Mouse (Mus musculus): ENCODE results near the gene 1700022I11Rik.

1700022I11Rik gene

DNA sequence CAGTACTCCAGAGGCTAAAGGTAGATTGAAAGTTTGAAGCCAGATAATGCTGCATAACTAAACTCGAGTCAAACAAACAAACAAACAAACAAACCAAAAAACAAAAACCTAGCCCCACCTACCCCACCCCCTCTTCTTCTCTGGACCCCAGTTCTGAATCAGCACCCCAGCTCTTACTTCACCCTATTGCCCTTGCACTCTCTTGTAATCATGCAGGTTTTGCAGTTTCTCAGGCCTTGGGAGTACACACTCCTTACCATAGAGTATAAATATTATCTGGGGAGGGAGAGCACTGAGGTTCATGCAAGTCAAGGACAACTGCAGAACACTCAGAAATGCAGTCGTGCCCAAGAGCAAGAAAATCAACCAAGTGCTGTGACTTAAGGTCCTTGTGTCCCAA lies 31.9 kb downstream of the 1700022I11Rik start:
- in situ Hi-C loops (cut with MboI), result no loop called here

DNA sequence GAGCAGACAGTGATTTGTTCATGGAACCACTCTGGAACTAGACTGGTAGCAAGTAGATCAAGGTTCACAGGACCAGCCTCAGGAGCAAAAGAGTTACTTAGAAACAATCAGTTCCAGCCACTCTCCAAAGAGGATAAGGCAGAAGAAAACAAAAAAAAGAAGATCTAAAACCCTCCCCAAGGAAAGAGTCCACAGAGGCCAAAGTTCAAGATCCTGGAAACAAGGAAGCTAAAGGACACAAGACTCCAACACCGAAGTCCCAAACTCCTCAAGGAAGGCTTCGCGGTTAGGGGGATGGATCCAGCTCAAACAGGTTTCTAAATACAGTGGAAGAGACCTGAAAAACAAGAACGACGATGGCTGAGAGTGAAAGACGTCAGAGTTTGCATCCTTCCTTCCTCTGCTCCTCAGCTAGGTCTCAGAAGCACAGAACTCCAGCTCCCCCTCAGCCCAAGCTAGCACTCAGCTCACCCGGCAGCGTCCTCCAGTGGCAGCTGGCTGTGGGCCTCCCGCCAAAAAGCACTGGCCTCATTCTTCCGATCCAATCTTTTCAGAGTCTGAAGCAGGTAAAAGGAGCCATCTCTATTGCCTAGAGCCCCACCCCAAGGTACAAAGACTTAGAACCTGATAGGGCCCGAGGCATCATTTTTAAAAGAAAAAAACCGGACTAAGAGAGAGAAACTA lies 33.5 kb downstream of the 1700022I11Rik start:
- in situ Hi-C loops (cut with MboI), result no loop called here

DNA sequence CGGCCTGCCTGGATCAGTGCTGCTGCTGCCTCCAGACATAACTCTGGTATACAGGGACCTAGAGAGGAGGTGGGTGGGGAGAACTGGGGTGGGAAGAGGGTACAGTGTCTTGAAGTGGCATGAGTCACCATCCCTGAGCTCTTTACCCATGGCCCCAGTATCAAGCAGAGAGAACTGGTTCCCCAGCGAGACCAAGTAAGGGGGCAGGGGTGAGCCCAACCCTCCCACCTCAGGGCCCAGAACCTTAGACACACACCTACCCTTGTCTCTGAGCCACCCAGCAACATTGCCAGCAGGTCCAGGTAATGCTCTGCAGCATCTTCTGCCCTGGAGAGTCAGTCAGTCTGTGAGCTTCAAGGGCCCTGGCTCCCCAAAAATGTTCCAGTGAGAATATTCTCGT lies 35.5 kb downstream of the 1700022I11Rik start:
- in situ Hi-C loops (cut with MboI), result no loop called here

DNA sequence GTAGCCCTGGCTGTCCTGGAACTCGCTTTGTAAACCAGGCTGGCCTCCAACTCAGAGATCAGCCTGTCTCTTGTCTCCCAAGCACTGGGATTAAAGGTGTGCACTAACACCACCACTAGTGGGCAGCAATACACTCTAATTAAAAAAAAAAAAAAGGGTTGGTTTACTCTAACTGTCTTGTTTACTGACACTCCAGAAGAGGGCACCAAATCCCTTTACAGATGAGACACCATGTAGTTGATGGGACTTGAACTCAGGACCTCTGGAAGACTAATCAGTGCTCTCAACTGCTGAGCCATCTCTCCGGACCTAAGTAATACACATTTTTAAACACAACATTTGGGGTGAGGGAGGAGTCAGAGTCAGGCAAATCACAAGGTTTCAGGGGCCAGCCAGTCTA lies 36.4 kb downstream of the 1700022I11Rik start:
- in situ Hi-C loops (cut with MboI), result no loop called here

DNA sequence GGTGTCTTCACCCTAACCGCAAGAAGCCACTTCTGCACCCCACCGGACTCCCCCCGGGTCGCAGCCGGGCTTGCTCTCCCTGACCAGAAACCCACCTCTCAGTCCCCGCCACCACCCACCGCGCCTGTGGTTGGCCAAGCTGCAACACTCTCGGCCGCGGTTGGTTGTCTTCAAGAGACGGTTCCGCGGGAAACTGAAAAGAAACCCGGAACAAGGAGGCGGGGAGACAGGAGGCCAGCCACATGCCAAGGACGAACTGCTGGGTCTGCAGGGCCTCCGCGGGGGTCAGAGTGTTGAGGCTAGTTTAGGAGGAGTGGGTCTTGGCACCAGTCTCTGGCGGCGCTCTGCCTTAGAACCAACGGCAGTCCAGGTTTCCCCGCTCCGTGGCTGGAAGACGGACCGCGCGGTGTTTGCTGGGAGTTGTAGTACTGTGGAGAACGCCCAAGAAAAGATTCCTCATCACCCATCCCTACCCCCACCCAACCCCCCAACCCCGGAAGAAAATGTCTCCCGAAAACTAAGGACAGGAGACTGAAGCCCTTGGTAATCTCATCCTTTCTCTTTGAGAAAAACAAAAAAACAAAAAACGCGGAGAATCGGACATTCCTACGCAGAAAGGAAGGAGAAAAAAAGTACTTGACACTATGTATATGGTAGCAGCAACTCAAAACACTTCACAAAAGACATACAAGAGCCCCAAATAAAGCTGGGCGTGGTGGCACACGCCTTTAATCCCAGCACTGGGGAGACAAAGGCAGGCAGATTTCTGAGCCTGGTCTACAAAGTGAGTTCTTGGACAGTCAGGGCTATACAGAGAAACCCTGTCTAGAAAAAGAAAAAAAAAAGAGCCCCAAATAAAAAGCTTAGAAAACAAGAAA lies 41.0 kb downstream of the 1700022I11Rik start, which contains the start of gene Fancg:
Fancg (minus strand) TSS at position 346 of the 878 bp plus-strand sequence.
- in situ Hi-C loops (cut with MboI), result no loop called here

DNA sequence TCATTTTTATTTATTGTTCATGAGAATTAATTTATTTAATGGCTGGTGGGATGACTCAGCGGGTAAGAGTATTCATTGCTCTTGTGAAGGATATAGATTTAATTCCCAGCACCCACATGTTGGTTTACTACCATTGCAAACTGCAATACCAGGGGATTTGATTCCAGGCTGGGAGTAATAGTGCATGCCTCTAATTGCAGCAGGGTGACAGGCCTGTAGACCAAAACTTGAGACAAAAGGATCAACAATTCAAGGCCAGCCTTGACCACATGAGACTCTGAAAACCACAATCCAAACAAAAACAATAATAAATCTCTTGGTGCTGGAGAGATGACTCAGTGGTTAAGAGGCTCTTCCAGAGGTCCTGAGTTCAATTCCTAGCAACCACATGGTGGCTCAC lies 42.7 kb downstream of the 1700022I11Rik start:
- in situ Hi-C loops (cut with MboI), result no loop called here

DNA sequence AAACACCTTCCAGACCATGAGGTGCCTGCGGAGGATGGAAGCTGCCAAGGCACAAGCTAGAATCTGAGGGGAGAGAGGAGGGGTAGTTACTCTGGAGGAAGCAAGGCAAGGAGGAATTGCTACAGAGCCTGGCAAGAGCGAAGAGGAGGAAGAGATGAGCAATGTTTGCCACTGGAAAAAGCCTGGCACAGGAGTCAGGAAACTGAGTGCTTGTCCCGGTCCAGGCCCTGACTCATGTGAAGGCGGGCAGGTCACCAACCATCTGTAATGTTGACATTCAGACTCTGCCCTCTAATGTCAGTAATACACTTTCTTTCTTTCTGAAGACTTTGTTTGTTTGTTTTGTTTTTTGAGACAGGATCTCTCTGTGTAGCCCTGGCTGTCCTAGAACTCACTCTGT lies 48.8 kb downstream of the 1700022I11Rik start:
- in situ Hi-C loops (cut with MboI), result no loop called here

DNA sequence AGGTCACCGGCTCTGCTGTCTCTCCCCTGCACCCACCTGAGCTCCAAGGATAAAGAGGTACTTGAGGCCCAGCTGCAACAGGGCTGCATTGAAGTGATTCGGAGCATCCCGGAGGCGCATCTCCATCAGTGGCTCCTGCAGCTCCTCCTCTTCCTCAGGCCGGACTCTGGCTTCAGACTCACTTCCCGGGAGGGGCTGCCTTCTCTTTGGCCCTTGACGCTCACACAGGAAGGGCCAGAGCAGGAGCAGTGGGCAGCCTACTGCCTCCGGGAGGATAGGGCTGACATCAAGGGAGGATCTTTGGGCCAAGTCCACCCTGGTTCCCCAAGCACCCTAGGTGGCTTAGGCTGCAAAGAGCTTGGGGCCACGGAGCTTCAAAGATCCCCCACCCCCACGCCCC lies 49.8 kb downstream of the 1700022I11Rik start:
- in situ Hi-C loops (cut with MboI), result no loop called here

DNA sequence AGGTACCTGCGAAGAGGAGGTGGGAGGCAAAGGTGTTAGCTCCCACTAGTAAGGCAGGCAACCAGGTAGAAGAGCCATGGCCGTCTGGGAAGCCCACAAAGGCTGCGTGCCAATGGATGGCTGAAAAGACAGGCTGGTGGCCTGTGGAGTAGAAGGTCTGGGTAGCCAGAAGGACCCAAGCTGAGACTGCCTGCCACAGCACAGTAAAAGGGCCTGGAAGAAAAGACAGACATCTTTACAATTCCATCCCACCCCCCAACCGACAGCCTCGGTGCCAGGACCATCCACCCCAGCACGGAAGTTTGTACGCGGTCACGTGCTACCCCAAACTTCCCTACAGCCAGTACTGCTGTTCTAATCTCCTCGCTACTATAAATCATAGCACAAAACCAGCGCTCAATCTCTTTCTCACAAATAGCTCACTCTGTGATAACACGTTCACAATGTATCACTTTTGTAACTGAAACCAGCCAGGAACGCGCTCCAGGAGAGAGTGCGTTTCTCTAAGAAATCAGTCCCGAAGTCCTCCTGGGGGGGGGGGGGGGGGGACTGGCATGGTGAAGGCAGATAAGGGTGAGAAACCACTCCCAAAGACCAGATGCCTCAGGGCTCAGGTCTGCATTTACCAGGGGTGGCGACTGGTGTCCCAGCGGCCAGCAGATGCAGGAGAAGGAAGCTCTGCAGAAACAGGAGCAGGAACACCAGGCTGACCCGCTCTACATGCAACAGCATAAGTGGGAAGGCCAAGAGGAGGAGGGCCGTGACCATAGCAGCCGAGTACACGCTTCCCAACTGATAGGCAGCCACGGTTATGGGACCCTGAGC lies 50.4 kb downstream of the 1700022I11Rik start:
- in situ Hi-C loops (cut with MboI), result no loop called here

DNA sequence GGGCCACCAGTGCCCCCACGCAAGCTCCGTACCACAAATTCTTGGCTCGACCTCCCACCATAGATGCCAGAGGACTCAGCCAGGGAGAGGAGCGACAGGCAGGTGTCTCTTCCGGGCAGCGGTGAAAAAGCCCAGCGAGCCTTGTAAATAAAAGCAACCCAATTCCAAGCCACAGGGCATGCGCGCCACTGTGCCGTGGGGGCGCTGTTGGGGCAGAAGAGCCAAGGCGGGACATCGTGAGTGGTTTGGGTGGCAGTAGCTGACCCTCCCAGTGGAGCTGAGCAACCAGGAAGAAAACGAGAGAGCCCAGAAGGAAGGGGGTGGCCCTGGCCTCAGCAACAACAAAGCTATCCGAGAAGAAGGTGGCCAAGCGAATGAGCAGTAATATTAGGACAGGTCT lies 51.5 kb downstream of the 1700022I11Rik start:
- in situ Hi-C loops (cut with MboI), result no loop called here

DNA sequence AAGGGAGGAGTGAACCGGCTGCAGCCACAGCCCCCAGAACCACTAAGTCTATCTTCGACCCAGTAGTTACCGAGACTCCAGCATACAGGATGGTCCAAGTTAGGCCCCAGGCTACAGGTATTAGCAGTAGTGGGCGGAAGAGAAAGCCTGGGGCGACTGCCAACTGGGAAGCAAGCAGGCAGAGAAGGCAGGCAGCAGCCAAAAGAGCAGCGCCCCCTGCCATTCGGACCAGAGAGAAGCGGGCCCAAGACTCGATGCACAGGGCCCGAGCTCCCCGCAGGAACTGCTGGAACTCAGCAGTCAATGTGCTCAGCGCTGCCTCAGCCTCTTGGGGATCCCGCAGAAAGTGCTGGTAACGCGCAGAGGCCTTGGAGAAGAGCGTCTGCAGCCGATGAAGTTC lies 51.9 kb downstream of the 1700022I11Rik start:
- in situ Hi-C loops (cut with MboI), result no loop called here

DNA sequence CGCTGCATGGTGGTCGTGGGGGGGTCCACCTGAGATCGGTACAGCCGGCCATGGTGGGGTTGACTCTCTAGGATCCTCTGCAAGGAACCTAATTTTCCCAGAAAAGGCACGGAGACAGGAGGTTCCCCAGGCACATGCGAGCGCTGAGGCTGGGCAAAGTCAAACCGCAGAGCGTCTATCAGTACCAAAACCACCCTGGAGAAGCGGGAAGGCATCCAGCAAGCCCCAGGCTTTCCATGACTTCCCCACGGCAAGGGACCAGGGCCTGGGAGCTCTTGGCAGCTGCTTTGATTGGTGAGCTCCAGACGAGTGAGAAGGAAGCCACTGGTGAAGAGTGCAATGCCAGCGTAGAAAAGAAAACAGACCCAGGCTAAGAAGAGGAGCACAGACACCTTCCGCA lies 55.3 kb downstream of the 1700022I11Rik start:
- in situ Hi-C loops (cut with MboI), result no loop called here

DNA sequence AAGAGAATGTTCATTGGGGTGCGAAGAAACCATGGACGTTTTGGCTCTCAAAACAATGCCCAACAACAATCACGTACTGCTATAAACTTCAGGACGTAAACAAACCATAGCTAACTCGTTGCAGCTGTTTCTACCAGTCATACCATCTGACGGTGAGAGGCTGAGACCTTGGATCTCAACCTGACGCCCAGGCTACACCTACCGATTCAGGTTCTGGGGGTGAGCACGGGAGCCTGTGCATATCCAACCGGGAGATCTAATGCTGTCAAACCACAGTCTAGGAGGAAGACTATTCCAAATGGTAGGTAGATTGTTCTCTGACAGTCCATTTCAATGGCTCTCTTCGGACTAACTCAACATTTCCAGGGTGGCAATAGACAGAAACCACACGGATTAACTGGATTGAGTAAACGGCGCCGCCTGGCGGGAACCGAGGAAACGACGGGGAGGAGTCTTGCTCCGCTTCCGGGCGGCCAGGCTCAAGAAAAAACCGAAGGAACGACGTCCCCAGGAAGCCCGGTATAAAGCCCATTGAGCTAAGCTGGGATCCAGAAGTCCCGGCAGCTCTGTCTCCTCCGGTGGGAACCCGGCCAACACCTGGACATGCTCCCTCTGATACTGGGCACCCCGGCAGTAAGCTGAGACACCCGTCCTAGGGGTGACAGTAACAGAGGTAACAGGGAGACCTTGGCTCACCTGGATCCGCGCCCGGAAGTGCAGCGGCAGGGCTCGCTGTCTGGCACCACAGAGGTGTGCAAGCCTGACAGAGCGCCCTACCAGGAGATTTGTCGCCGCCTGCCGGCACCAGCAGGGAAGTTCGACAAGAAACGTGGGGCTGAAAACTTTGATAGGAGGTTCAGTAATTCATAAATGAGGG lies 55.9 kb downstream of the 1700022I11Rik start, which contains the start of gene Pigo:
Pigo (minus strand) TSS at position 736 of the 877 bp plus-strand sequence.
- in situ Hi-C loops (cut with MboI), result no loop called here

DNA sequence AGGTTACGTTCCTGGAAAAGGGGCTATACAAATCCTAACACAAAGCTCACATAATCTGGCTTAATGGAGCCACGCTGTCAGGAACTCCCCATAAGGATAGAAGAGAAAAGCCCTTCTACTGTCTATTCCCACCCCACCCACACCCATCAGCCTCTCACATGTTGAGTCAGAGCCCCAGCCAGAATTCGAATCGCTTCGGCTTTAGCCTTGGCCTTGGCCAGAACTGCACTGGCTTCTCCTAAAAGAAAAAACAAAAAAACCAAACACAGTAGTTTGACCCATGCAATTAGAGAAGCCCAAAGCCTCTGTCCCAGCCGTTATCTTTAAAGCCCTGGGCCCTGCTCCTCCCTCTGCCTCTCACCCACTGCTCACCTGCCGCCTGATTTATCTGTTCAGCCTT lies 59.7 kb downstream of the 1700022I11Rik start:
- in situ Hi-C loops (cut with MboI), result no loop called here

DNA sequence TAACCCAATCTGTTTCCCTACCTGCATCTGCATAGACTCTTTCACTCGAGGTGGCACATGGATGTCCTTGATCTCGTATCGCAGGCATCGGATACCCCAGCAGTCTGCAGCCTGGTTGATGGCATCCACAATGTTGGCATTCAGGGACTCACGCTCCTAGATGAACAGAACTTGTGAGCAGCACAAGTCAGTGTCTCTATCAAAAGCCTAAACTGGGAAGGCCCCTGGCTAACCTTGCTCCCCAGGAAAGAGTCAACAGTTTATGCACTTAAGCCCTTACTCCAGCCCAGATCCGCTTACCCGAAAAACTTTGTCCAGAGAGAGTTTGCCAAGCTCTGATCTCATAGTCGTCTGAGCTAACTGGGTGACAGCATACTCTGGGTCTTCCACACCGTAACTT lies 60.3 kb downstream of the 1700022I11Rik start:
- in situ Hi-C loops (cut with MboI), result no loop called here

DNA sequence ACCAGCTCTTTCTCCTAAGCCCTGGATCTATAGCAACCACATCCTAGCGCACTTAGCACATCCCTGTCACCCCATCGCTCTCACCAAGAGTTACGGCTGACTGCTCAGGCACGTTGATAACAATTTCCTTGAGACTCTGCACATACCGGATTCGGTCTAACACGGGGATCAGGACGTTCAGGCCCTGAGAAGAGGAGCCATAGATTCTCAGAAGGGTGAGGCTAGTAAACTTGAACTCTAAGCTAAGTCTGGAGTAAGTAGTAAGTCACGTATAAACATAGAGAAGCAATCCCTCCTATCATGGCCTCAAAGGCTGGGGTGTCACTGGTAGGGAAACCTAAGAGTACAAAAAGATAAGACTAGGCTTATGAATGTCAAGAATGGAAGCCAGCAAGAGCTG lies 60.9 kb downstream of the 1700022I11Rik start:
- in situ Hi-C loops (cut with MboI), result no loop called here

DNA sequence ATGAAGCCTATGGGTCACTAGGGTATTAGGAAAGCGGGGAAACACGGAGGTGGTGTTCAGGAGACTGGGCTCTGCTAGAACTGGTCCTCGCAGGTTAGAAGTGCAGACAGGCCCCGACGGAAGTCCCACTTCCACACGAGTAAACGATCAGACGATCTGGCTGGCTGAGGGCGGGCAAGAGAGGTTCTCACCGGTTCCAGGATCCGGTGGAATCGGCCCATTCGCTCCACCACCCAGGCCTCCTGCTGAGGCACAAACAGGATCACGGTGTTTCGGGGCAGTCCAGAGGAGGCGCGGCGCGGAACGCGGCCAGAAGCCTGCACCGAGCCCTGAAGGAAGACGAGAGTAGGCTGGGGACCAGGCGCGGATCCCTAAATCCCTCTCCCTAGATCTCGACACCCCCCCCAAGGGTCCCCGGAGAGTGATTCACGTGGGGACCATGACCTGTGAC lies 61.4 kb downstream of the 1700022I11Rik start:
- in situ Hi-C loops (cut with MboI), result no loop called here

DNA sequence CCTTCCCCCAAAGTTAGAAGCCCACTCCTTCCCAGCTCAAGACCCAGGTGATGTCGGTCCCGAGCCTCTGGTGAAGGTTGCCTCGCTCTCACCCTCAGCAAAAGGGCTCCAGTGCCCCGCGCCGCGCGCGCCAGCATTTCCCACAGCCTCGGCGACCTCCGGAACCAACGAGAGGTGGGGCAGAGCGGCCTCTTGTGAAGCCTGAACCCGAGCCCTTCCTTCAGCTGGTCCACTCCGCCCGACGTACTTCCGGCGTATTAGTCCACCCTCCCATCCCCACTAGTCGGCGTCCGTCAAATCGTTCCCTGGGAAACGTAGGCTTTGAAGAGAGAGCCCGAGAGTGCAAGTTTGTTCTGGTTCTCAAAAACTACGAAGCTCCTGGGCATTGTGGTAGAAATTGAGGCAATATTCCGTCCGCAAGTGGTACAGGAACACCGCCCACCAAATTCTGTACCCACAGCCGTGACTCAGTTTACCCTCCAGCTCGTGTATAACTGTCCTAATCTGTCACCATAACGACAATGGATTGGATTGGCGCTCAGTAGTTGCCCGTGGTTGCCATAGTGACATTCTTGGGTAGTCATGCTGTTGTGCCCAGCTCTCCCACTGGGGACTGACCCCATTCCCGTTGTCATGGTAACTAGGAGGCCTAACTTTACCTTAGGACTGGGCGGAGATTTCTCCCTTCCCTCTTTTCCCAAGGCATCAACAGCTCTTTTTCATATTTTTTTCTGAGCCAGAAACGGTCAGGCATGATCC lies 62.0 kb downstream of the 1700022I11Rik start, which contains the start of gene Stoml2:
Stoml2 (minus strand) TSS at position 474 of the 759 bp plus-strand sequence.
- in situ Hi-C loops (cut with MboI), result no loop called here

DNA sequence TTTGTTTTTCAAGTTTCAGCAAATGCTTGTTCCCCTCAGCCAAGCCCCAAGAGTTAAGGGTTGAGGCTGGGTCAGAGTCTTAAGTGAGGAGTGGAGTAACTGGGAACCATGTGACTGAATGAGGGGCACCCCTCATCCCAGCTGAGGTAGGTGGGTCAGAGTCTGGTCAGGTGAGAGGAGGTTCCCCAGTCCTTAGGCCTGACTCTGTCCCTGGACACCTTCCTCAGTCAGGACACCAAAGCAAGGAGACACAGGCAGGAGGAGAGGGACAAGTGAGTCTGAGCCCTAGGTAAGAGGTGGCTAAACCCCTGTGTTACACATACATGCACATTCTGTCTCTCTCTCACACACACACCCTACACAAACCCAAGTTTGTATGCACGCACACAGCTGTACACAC lies 63.1 kb downstream of the 1700022I11Rik start:
- in situ Hi-C loops (cut with MboI), result no loop called here
